Mouse (Mus musculus) forebrain, embryonic 11.5 days (tissue): ENCODE measurements around the gene Narf. TPM values are rescaled to one million over a fixed set of nuclear protein-coding genes. Genes with fewer than 3 reads are reported as not detected.

Source experiments
- ATAC-seq: fragments of 200-750 bp; cut with Nextera tagmentation; replicated peaks from 2 replicates; pipeline ENCODE4 v1.8.0; 2017; ENCODE audit warnings: moderate TSS enrichment; ENCODE audit not compliant: low FRiP score
- DNase-seq: peaks from one replicate; pipeline ENCODE4 v3.0.0-alpha.2; 2017; ENCODE audit warnings: low spot score
- H3K27ac ChIP-seq: fragments of 300-500 bp; sonication (generic); 2 replicates; pipeline ENCODE4 v1.5.1; 2014; ENCODE audit warnings: low read depth, low read length
- H3K27me3 ChIP-seq: fragments of 300-500 bp; sonication (generic); 2 replicates; pipeline ENCODE4 v1.6.1; 2014; ENCODE audit warnings: mild to moderate bottlenecking, low read length, mixed read lengths; ENCODE audit not compliant: control insufficient read depth, insufficient read depth
- H3K36me3 ChIP-seq: fragments of 300-500 bp; sonication (generic); 2 replicates; pipeline ENCODE4 v1.6.1; 2014; ENCODE audit warnings: mild to moderate bottlenecking, low read length, moderate library complexity, mixed read lengths; ENCODE audit not compliant: control insufficient read depth, insufficient read depth
- H3K4me1 ChIP-seq: fragments of 300-500 bp; sonication (generic); replicated peaks from 2 replicates; pipeline ENCODE4 v1.6.1; 2014; ENCODE audit warnings: low read length, mixed read lengths; ENCODE audit not compliant: control insufficient read depth, insufficient read depth
- H3K4me2 ChIP-seq: fragments of 300-500 bp; sonication (generic); 2 replicates; pipeline ENCODE4 v1.6.1; 2014; ENCODE audit warnings: low read depth, mild to moderate bottlenecking, low read length, moderate library complexity, mixed read lengths; ENCODE audit not compliant: severe bottlenecking
- H3K4me3 ChIP-seq: fragments of 300-500 bp; sonication (generic); 2 replicates; pipeline ENCODE4 v1.5.1; 2014; ENCODE audit warnings: low read depth, low read length
- H3K9ac ChIP-seq: fragments of 300-500 bp; sonication (generic); 2 replicates; pipeline ENCODE4 v1.6.1; 2014; ENCODE audit warnings: low read length
- H3K9me3 ChIP-seq: fragments of 300-500 bp; sonication (generic); 2 replicates; pipeline ENCODE4 v1.6.1; 2016; ENCODE audit warnings: low read length, mixed read lengths; ENCODE audit not compliant: control insufficient read depth
- WGBS: fragments of 180-500 bp; shearing (Covaris S2); extraction: QIAGEN DNeasy Blood & Tissue Kit; methylation state at CpG from one replicate; pipeline ENCODE4 v1.1.7; 2014; 5-methylcytosine and 5-hydroxymethylcytosine counted together
- polyA plus RNA-seq: library from polyadenylated mRNA; unstranded; fragments of >200 nt; fragmentation: Nextera tagmentation; extraction: Ambion mirVana; gene quantifications from 2 replicates; pipeline ENCODE4 v1.2.1, GENCODE M21; 2014

Narf gene
- polyA plus RNA-seq, 1 experiment from 2014 or later = 58.9 TPM

GRCm38 (mm10) chr11:121259160-121260100, 22.4 kb downstream of the Narf start, which contains the start of gene Foxk2:
Gene Foxk2, plus strand, starts transcription at chr11:121259990.
- H3K36me3 ChIP-seq = no peaks in the 10 kb centered on the region; the same call in 1 of the 2 replicates
- peak within 1 kb of the TSS; percentile 93 for H3K4me2 ChIP-seq
- DNase-seq = peak; percentile 94
- H3K27ac ChIP-seq = peak within 1 kb of the TSS; percentile 70
- peak; percentile 98 for ATAC-seq
- H3K9ac ChIP-seq = peak within 1 kb of the TSS; percentile 97
- H3K27me3 ChIP-seq = no peaks in the 10 kb centered on the region
- H3K4me3 ChIP-seq = peak within 1 kb of the TSS; percentile 98
- WGBS = under 1% methylated on average over 87 of the region's 91 CpGs
- H3K4me1 ChIP-seq = peaks cover 4% of the 10 kb centered on the region; the same call in 1 of the 2 replicates
- no peaks in the 10 kb centered on the region for H3K9me3 ChIP-seq

- ATAC-seq (peak; percentile 17), DNase-seq (peak; percentile 73)
- Histone ChIP-seq H3K4me1 (peaks cover 4% of the 10 kb centered on the region; the same call in 1 of the 2 replicates), H3K4me3 (peak overlapping the region; percentile 98), H3K9me3 (no peaks in the 10 kb centered on the region), H3K27ac (peak overlapping the region; percentile 18; the same call in 1 of the 2 replicates), H3K9ac (peak overlapping the region; percentile 97), H3K4me2 (peak overlapping the region; percentile 93), H3K36me3 (no peaks in the 10 kb centered on the region; the same call in 1 of the 2 replicates), H3K27me3 (no peaks in the 10 kb centered on the region)
- under 1% methylated on average over 59 of the region's 60 CpGs for WGBS
These were observed 23.3 kb downstream of the Narf start for GRCm38 (mm10) chr11:121260211-121260906.

GRCm38 (mm10) chr11:121261074-121261473, 24.0 kb downstream of the Narf start:
- Histone ChIP-seq H3K4me3 (peak overlapping the region; percentile 98), H3K9ac (peak overlapping the region; percentile 97), H3K4me2 (peak overlapping the region; percentile 93), H3K27ac (no peak overlapping the region), H3K4me1 (peaks cover 4% of the 10 kb centered on the region; the same call in 1 of the 2 replicates), H3K36me3 (no peaks in the 10 kb centered on the region; the same call in 1 of the 2 replicates), H3K27me3 (no peaks in the 10 kb centered on the region), H3K9me3 (no peaks in the 10 kb centered on the region)
- WGBS = 60% methylated on average over 2 of the region's 2 CpGs
- ATAC-seq (no peak), DNase-seq (no peak)

GRCm38 (mm10) chr11:121277516-121277915, 40.5 kb downstream of the Narf start:
- no peaks in the 10 kb centered on the region for H3K4me1 ChIP-seq
- no peak overlapping the region for H3K4me3 ChIP-seq
- H3K27ac ChIP-seq = no peak overlapping the region
- no peaks in the 10 kb centered on the region for H3K9me3 ChIP-seq
- H3K36me3 ChIP-seq = no peaks in the 10 kb centered on the region; the same call in 1 of the 2 replicates
- no peak overlapping the region for H3K4me2 ChIP-seq
- ATAC-seq (no peak), DNase-seq (no peak)
- WGBS = 91% methylated on average over 8 of the region's 8 CpGs
- H3K9ac ChIP-seq = no peak overlapping the region
- no peaks in the 10 kb centered on the region for H3K27me3 ChIP-seq

DNA sequence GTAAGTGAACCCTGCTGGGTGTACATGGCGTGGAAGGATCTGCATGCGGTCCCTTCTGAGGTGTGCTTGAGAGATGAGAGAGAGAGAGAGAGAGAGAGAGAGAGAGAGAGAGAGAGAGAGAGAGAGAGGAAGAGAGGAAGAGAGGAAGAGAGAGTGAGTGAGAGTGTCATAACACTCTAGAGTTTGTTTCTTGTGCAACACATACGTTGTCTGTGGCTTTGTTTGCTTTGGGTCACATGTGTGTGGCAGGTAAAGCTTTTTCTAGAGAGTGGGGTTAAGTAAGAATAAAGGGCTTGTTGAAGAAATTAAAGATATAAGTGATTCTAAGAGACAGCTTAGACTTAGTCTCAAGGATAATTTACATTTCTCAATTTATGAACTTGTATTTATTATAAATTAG, 41.0 kb downstream of the Narf start:
- H3K27ac ChIP-seq = no peak overlapping the region
- H3K9ac ChIP-seq = no peak overlapping the region
- H3K9me3 ChIP-seq = no peaks in the 10 kb centered on the region
- 93% methylated on average over 3 of the region's 3 CpGs for WGBS
- ATAC-seq = no peak
- no peak overlapping the region for H3K4me2 ChIP-seq
- no peak for DNase-seq
- no peaks in the 10 kb centered on the region; the same call in 1 of the 2 replicates for H3K36me3 ChIP-seq
- no peak overlapping the region for H3K4me3 ChIP-seq
- no peaks in the 10 kb centered on the region for H3K27me3 ChIP-seq
- no peaks in the 10 kb centered on the region for H3K4me1 ChIP-seq

- Histone ChIP-seq H3K27ac (no peak overlapping the region), H3K4me1 (no peaks in the 10 kb centered on the region)
These were observed 45.9 kb downstream of the Narf start for GRCm38 (mm10) chr11:121282911-121283310.

GRCm38 (mm10) chr11:121289859-121290258, 52.8 kb downstream of the Narf start:
- H3K4me1 ChIP-seq = no peaks in the 10 kb centered on the region
- H3K4me3 ChIP-seq = no peak overlapping the region
- no peak overlapping the region for H3K27ac ChIP-seq
- no peaks in the 10 kb centered on the region for H3K27me3 ChIP-seq
- no peak overlapping the region for H3K9ac ChIP-seq
- ATAC-seq (no peak), DNase-seq (no peak)
- H3K9me3 ChIP-seq = no peaks in the 10 kb centered on the region
- H3K36me3 ChIP-seq = peaks cover 11% of the 10 kb centered on the region
- WGBS = 93% methylated on average over 3 of the region's 3 CpGs
- H3K4me2 ChIP-seq = no peak overlapping the region

More at GRCm38 (mm10) chr11:121282911-121283310, 45.9 kb downstream of the Narf start:
- H3K9ac ChIP-seq = no peak overlapping the region
- no peaks in the 10 kb centered on the region for H3K9me3 ChIP-seq
- H3K4me3 ChIP-seq = no peak overlapping the region
- WGBS = 80% methylated on average over 6 of the region's 6 CpGs
- no peak for ATAC-seq
- no peaks in the 10 kb centered on the region for H3K27me3 ChIP-seq
- peaks cover 9% of the 10 kb centered on the region for H3K36me3 ChIP-seq
- no peak for DNase-seq
- no peak overlapping the region for H3K4me2 ChIP-seq

GRCm38 (mm10) chr11:121294771-121295170, 57.7 kb downstream of the Narf start:
- no peak overlapping the region for H3K4me2 ChIP-seq
- H3K4me1 ChIP-seq = no peaks in the 10 kb centered on the region
- H3K27ac ChIP-seq = no peak overlapping the region
- WGBS = 96% methylated on average over 5 of the region's 5 CpGs
- H3K4me3 ChIP-seq = no peak overlapping the region
- peaks cover 12% of the 10 kb centered on the region; the same call in 1 of the 2 replicates for H3K36me3 ChIP-seq
- no peak for DNase-seq
- H3K9ac ChIP-seq = no peak overlapping the region
- ATAC-seq = no peak
- no peaks in the 10 kb centered on the region for H3K27me3 ChIP-seq
- H3K9me3 ChIP-seq = no peaks in the 10 kb centered on the region
